Mouse (Mus musculus) kidney, embryonic 15.5 days (tissue): ENCODE results near the gene Trmt11. TPM values are rescaled to one million over a fixed set of nuclear protein-coding genes. Genes with fewer than 3 reads are reported as not detected.
A peak's percentile ranks its signal among the peaks of the same experiment; 100 is the strongest.
"Not testable (repeated sequence)": the region's sequence is repeated elsewhere in the genome, so short reads cannot be mapped to it uniquely, and the experiment has no call there.

Experiments
- ATAC-seq: fragments of 200-750 bp; cut with Nextera tagmentation; replicated peaks from 2 replicates; pipeline ENCODE4 v1.8.0; 2017; ENCODE audit warnings: moderate TSS enrichment; ENCODE audit not compliant: low FRiP score
- H3K27ac ChIP-seq: fragments of 300-500 bp; sonication (generic); 2 replicates; pipeline ENCODE4 v1.5.1; 2015; ENCODE audit warnings: mild to moderate bottlenecking, inconsistent platforms
- H3K27me3 ChIP-seq: fragments of 300-500 bp; sonication (generic); 2 replicates; pipeline ENCODE4 v1.6.1; 2015; ENCODE audit warnings: inconsistent platforms
- H3K36me3 ChIP-seq: fragments of 300-500 bp; sonication (generic); 2 replicates; pipeline ENCODE4 v1.6.1; 2015; ENCODE audit warnings: inconsistent platforms
- H3K4me1 ChIP-seq: fragments of 300-500 bp; sonication (generic); 2 replicates; pipeline ENCODE4 v1.6.1; 2015; ENCODE audit warnings: inconsistent platforms
- H3K4me2 ChIP-seq: fragments of 300-500 bp; sonication (generic); 2 replicates; pipeline ENCODE4 v1.6.1; 2015; ENCODE audit warnings: moderate library complexity, mild to moderate bottlenecking, inconsistent platforms
- H3K4me3 ChIP-seq: fragments of 300-500 bp; sonication (generic); replicated peaks from 2 replicates; pipeline ENCODE4 v1.5.1; 2015; ENCODE audit warnings: mild to moderate bottlenecking, inconsistent platforms
- H3K9ac ChIP-seq: fragments of 300-500 bp; sonication (generic); 2 replicates; pipeline ENCODE4 v1.6.1; 2015; ENCODE audit warnings: mild to moderate bottlenecking, inconsistent platforms
- H3K9me3 ChIP-seq: fragments of 300-500 bp; sonication (generic); replicated peaks from 2 replicates; pipeline ENCODE4 v1.6.1; 2016; ENCODE audit warnings: inconsistent platforms
- WGBS: fragments of 180-500 bp; shearing (Covaris S2); methylation state at CpG from one replicate; pipeline ENCODE4 v1.1.7; 2015; ENCODE audit warnings: mixed read lengths; 5-methylcytosine and 5-hydroxymethylcytosine counted together
- polyA plus RNA-seq: library from polyadenylated mRNA; unstranded; fragments of >200 nt; fragmentation: Nextera tagmentation; extraction: Ambion mirVana; gene quantifications from 2 replicates; pipeline ENCODE4 v1.2.1, GENCODE M21; 2015

Trmt11 gene
- polyA plus RNA-seq, result 27.4 and 30.8 TPM in 2 replicates

DNA sequence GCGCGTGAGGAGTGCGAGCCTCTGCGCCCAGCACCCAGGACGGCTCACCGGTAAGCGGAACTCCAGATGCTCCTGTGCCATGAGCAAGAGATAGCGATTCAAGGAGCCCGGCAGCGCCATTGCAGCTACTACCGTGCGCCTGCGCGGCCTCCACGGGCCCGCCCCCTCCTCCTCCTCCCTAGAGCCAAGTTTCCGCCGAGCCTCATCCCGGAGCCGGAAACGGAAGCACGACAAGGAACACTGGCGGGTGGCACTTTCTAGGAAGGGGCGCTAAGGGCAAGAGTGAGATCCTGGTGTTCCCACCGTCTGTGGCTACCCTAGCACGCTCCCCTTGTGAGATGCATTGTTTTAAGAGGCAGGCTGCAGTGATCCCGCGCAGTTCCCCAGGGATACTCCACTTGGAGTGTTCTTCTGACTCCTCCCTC lies at the start of gene Trmt11:
Gene Trmt11 (minus strand): TSS at position 208 of the 425 bp plus-strand sequence.
- Histone ChIP-seq H3K27ac (peak within 1 kb of the TSS; percentile 83), H3K27me3 (no peaks in the 10 kb centered on the region), H3K4me3 (peak within 1 kb of the TSS; percentile 80), H3K4me1 (peaks cover 7% of the 10 kb centered on the region), H3K36me3 (peaks cover 14% of the 10 kb centered on the region), H3K9me3 (no peaks in the 10 kb centered on the region), H3K9ac (peak within 1 kb of the TSS; percentile 67), H3K4me2 (peak within 1 kb of the TSS; percentile 67)
- under 1% methylated on average over 24 of the region's 28 CpGs for WGBS
- peak; percentile 98 for ATAC-seq

DNA sequence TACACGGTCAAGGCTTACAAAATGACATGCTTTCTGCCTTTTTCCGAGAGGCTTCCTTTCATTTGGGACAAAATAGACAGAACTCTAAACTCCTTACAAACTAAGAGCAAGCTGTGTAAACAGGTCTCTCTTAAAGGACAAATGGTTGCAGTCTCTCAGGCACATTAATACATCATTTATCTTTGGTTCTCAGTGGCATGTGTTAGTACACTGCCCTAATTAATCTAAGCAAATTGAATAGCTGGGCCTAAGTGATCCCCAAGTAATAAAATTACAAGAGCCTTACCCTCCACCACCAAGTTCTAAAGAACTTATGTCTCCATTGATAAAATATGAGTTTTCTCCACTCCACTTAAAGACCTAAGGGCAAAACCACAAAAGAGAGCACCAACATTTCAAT lies 47.1 kb upstream of the Trmt11 start:
- no peaks in the 10 kb centered on the region for H3K4me1 ChIP-seq
- 25% methylated on average over 2 of the region's 2 CpGs for WGBS
- no peak overlapping the region for H3K27ac ChIP-seq
- no peak overlapping the region for H3K4me3 ChIP-seq
- no peak overlapping the region for H3K4me2 ChIP-seq
- H3K36me3 ChIP-seq, result peaks cover 39% of the 10 kb centered on the region
- ATAC-seq, result no peak
- H3K9me3 ChIP-seq, result no peaks in the 10 kb centered on the region
- no peak overlapping the region for H3K9ac ChIP-seq
- no peaks in the 10 kb centered on the region for H3K27me3 ChIP-seq

- no peaks in the 10 kb centered on the region for H3K9me3 ChIP-seq
- no peaks in the 10 kb centered on the region for H3K4me1 ChIP-seq
- no peak overlapping the region for H3K4me2 ChIP-seq
- H3K9ac ChIP-seq, result no peak overlapping the region
- no peak for ATAC-seq
- no peak overlapping the region for H3K4me3 ChIP-seq
- H3K27ac ChIP-seq, result no peak overlapping the region
- H3K27me3 ChIP-seq, result no peaks in the 10 kb centered on the region
- 84% methylated on average over 3 of the region's 3 CpGs for WGBS
- no peaks in the 10 kb centered on the region for H3K36me3 ChIP-seq
Observed at GRCm38 (mm10) chr10:30638216-30638615, 37.7 kb upstream of the Trmt11 start.

DNA sequence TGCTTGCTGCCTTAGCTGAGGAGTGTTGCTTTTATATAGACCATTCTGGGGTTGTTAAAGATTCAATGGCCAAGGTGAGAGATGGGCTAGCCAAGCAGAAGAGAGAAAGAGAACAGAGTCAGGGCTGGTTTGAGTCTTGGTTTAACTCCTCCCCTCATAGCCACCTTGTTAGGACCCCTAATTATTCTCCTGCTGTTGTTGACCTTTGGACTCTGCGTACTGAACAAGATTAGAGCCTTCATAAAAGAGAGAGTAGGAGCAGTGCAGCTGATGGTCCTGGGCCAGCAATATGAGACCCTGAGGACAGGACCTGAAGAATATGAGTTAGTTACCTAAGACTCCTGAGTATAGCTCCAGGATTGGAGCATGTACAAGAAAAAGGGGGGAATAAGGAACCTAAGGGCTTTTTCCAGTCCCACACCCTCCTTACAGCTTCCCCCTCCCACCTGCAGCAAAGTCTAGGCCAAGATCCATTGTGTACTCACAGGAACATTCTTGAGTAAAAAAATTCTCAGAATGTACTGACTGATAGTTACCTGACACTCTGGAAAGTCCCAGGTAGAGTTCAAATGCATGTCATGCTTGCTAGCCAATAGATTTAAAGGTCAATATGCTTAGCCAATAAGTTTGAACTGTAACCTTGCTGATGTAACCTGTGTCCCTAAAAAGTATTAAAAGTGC lies 36.1 kb upstream of the Trmt11 start:
- not testable (repeated sequence) for H3K36me3 ChIP-seq, H3K9me3 ChIP-seq, H3K4me2 ChIP-seq, H3K4me3 ChIP-seq, H3K4me1 ChIP-seq, H3K27ac ChIP-seq, H3K9ac ChIP-seq, H3K27me3 ChIP-seq, ATAC-seq
- WGBS, result 78% methylated on average over 1 of the region's 1 CpGs

- Histone ChIP-seq H3K4me1 (no peaks in the 10 kb centered on the region), H3K4me3 (no peak overlapping the region), H3K4me2 (no peak overlapping the region), H3K9ac (no peak overlapping the region), H3K27ac (no peak overlapping the region), H3K27me3 (no peaks in the 10 kb centered on the region), H3K36me3 (no peaks in the 10 kb centered on the region), H3K9me3 (no peaks in the 10 kb centered on the region)
- WGBS, result 93% methylated on average over 1 of the region's 1 CpGs
- no peak for ATAC-seq
Observed at GRCm38 (mm10) chr10:30632718-30633117, 32.2 kb upstream of the Trmt11 start.

DNA sequence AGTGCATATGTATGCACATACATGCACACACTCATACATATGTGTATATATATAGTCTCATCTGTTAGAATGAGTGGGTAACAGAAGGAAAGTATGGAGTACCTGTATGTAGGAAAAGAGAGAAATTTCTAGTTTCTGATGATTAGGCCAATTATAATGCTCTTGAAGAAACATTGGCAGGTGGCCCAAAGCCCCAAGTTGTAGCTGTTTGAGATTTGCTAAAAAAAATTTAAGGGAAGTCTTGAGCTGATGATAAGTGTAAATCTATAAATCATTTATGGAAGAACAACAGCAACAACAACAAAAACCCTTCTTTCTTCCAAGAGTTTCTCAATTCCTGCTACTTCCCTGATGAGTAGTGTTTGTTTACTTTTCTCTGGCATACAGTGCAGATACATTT lies 29.4 kb upstream of the Trmt11 start:
- no peak for ATAC-seq
- no peaks in the 10 kb centered on the region for H3K4me1 ChIP-seq
- H3K27me3 ChIP-seq, result no peaks in the 10 kb centered on the region
- no peaks in the 10 kb centered on the region for H3K36me3 ChIP-seq
- no peak overlapping the region for H3K4me2 ChIP-seq
- no peak overlapping the region for H3K27ac ChIP-seq
- no peak overlapping the region for H3K9ac ChIP-seq
- no peak overlapping the region for H3K4me3 ChIP-seq
- no peaks in the 10 kb centered on the region for H3K9me3 ChIP-seq

DNA sequence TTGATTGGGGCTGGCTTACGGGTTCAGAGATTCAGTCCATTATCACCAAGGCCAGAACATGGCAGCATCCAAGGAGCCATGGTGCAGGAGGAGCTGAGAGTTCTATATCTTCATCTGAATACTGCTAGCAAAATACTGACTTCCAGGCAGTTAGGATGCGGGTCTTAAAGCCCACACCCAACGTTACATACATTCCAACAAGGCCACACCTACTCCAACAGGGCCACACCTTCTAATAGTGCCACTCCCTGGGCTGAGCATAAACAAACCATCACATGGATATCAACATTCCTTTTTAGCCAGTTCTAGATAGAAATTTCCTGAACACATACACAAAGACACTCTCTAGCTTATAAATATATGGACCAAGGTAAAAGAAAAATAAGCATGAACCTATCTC lies 29.0 kb upstream of the Trmt11 start, which contains the start of gene Hint3:
Gene Hint3 (minus strand): TSS at position 120 of the 400 bp plus-strand sequence.
- WGBS, result 90% methylated on average over 3 of the region's 3 CpGs
- ATAC-seq, result no peak
- Histone ChIP-seq H3K27me3 (no peaks in the 10 kb centered on the region), H3K4me2 (no peak within 1 kb of the TSS), H3K27ac (no peak within 1 kb of the TSS), H3K36me3 (no peaks in the 10 kb centered on the region), H3K9ac (no peak within 1 kb of the TSS), H3K9me3 (no peaks in the 10 kb centered on the region), H3K4me3 (no peak within 1 kb of the TSS), H3K4me1 (no peaks in the 10 kb centered on the region)

DNA sequence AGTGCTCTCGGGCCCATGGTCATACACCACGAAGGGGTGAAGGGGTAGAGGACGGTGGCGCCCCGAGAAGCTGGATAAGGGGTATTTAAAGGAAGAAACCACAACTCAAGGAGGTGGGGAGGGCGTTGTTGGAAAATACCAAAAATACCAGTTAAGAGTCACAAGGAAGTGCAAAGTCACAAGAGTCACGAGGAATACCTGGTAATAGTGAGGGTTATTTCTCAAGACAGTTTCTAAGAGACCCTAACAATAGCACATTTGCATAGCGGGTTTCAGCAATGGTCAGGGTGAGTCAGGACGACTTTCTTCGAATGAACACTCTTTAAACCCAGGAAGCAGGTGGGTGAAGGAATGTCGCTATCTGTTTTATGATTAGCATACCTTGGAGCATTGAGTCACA lies 27.9 kb upstream of the Trmt11 start:
- WGBS, result 88% methylated on average over 11 of the region's 11 CpGs
- not testable (repeated sequence) for H3K4me1 ChIP-seq, H3K27me3 ChIP-seq, H3K9me3 ChIP-seq, H3K4me2 ChIP-seq, H3K36me3 ChIP-seq, ATAC-seq, H3K9ac ChIP-seq, H3K27ac ChIP-seq, H3K4me3 ChIP-seq

DNA sequence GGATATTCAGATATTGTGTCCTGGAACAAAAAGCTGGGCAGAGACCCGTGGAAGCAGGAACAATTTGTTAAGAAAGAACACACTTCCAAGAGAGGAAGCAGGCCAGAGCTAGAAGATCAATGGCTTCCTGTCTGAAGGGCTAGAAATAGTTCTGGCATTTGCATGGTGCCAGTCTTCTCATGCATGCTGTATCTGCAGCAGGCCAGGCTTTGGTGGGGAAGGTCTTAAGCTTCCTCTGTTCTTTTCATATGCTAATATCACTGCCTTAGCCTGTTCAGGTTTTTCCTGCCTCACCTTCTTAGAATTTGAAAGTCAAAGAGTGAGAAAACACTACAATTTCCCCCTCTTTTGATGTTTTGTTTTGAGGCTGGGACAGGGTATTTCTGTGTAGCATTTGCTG lies 27.0 kb upstream of the Trmt11 start:
- WGBS, result 44% methylated on average over 1 of the region's 1 CpGs
- no peak for ATAC-seq
- H3K9ac ChIP-seq, result no peak overlapping the region
- no peaks in the 10 kb centered on the region for H3K27me3 ChIP-seq
- no peak overlapping the region for H3K4me2 ChIP-seq
- no peaks in the 10 kb centered on the region for H3K4me1 ChIP-seq
- H3K36me3 ChIP-seq, result no peaks in the 10 kb centered on the region
- no peaks in the 10 kb centered on the region for H3K9me3 ChIP-seq
- 0 out of 2 replicates have a peak overlapping the region, but pooled peaks have one; percentile 41 for H3K27ac ChIP-seq
- H3K4me3 ChIP-seq, result no peak overlapping the region

DNA sequence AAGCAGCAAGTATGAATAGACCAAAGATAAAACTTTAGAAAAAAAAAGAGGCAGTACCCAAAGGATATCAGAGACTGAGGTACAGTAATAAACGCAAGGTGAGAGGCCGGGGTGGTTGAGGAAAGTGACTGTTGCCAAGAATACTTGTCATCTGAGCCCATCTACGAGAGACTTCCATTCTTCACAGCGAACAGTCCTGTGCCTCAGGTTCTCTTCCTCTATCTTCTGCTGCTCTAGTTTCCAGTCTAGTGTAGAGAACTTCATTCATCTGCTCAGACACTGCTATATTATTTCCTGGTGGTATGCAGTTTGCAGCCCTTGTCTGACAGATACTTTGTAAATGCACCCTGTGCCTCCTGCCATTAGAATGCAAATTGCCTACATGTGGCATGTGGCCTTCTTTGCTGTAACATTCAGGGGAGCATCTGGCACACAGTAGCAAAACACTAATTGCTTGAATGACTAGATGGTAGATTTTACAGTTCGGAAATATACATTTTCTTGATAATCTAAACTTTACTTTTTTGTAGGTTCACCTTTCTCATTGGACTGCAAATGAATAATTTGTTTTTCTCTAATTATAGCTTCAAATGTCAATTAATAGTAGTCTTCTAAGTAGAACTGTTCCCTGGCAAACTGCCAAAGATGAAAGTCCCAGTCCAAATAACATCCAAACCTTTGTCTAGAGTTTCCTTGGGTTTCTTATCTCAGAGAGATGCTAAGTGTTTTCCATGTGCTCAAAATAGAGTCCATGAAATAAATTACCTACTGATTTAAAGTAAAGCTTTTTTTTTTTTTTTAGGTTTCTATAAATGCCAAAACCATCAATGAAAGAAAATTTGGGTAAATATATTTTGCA lies 23.8 kb upstream of the Trmt11 start:
- Histone ChIP-seq H3K4me2 (no peak overlapping the region), H3K9ac (no peak overlapping the region), H3K27me3 (no peaks in the 10 kb centered on the region), H3K4me3 (no peak overlapping the region), H3K27ac (no peak overlapping the region; the same call in 1 of the 2 replicates), H3K9me3 (no peaks in the 10 kb centered on the region), H3K4me1 (no peaks in the 10 kb centered on the region), H3K36me3 (no peaks in the 10 kb centered on the region)
- no peak for ATAC-seq
- WGBS, result 77% methylated on average over 5 of the region's 5 CpGs

DNA sequence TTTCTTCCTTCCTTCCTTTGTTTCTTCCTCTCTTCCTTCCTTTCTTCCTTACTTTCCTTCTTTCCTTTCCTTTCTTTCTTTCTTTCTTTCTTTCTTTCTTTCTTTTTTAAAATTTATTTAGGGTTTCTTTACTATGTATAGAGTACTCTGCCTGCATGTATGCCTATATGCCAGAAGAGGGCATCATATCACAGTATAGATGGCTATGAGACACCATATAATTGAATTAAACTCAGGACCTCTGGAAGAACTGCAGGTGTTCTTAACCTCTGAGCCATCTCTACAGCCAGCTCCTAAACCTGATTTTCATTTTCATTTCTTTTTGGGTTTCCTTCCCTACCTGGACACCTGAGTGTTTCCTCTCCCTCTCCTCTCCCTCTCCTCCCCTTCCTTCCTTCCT lies 22.4 kb upstream of the Trmt11 start:
- Histone ChIP-seq H3K27me3 (no peaks in the 10 kb centered on the region), H3K4me2 (no peak overlapping the region)
- ATAC-seq, result no peak

DNA sequence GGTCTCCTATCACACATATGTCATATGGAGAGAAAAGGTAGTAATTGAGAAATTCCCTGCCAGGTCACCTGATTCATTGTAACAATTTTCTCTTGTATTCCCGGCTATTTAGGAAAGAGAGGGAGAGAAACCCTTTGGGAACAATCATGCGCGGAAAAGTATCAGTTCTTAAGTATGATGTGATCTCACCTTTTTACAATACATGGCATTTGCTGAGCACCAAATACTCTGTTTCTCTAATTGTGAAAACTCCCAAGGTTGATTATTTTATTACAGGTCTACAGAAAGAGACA lies 18.3 kb upstream of the Trmt11 start:
- Histone ChIP-seq H3K27me3 (no peaks in the 10 kb centered on the region), H3K36me3 (no peaks in the 10 kb centered on the region), H3K4me2 (peak overlapping the region; percentile 67), H3K4me3 (peak overlapping the region; percentile 59), H3K9me3 (no peaks in the 10 kb centered on the region), H3K4me1 (peaks cover 7% of the 10 kb centered on the region; the same call in 1 of the 2 replicates), H3K27ac (0 out of 2 replicates have a peak overlapping the region, but pooled peaks have one; percentile 97), H3K9ac (peak overlapping the region; percentile 63)
- no peak for ATAC-seq
- 50% methylated on average over 3 of the region's 3 CpGs for WGBS

More for the DNA sequence above, 22.4 kb upstream of the Trmt11 start:
- Histone ChIP-seq H3K9me3 (no peaks in the 10 kb centered on the region), H3K4me3 (no peak overlapping the region), H3K36me3 (no peaks in the 10 kb centered on the region), H3K4me1 (no peaks in the 10 kb centered on the region), H3K9ac (no peak overlapping the region), H3K27ac (no peak overlapping the region)
